In the genomic region with DNA sequence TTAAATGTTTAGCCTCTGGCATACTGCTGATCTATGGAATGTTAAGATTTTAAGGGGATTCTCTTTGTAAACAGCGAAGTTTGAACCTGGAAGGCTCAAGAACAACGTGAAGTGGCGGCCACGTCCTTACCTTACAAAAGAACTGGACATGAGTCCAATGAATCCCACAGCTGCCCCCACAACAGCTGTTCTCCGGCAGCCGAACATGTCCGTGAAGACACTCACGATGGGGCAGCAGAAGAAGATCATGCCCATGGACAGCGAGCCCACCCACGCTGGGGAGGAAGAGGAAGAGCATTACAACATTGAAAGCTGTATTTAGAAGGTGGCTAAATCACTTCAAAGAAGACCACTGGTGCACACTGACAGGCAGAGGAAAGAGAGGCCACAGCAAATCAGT, we compare ENCODE assay signal across 17 mouse cellular contexts. TPM values are rescaled to one million over a fixed set of nuclear protein-coding genes. Genes with fewer than 3 reads are reported as not detected.
"Had no signal": no experiment of that assay in that cellular context is flagged by ENCODE, and none has a peak within 500 bp of the region (broad histone marks: within the 10 kb centered on the region; RNA-seq: fewer than 3 reads in every experiment).

No protein-coding gene starts in this region.

- H3K9ac ChIP-seq: liver, embryonic 14.5 days; lung, embryonic 14.5 days; midbrain, embryonic 12.5 days; neural tube, embryonic 12.5 days had no signal

- H3K27ac ChIP-seq: liver, embryonic 14.5 days; midbrain, embryonic 10.5 days; midbrain, embryonic 12.5 days; neural tube, embryonic 12.5 days had no signal

- ATAC-seq: midbrain, embryonic 16.5 days had no signal

- DNase-seq: lung, adult 18-20 months; lung, embryonic 14.5 days; lung, postnatal 10 days; lung, postnatal 4 days; midbrain, embryonic 14.5 days; right cerebral cortex, postnatal 14 days; thymus, adult 2 months; thymus, postnatal 25 days; thymus, postnatal 4 days had no signal

- H3K4me3 ChIP-seq: midbrain, embryonic 10.5 days; midbrain, embryonic 12.5 days; neural tube, embryonic 12.5 days had no signal

- H3K4me2 ChIP-seq: lung, embryonic 14.5 days; midbrain, embryonic 12.5 days; neural tube, embryonic 12.5 days had no signal

- H3K36me3 ChIP-seq: midbrain, embryonic 10.5 days; midbrain, embryonic 12.5 days; neural tube, embryonic 12.5 days had no signal

- H3K9me3 ChIP-seq: midbrain, embryonic 10.5 days; midbrain, embryonic 12.5 days; neural tube, embryonic 12.5 days had no signal

- H3K4me1 ChIP-seq: midbrain, embryonic 12.5 days; neural tube, embryonic 12.5 days had no signal

- H3K27me3 ChIP-seq: midbrain, embryonic 12.5 days; neural tube, embryonic 12.5 days had no signal

RNA-seq across cellular contexts. Expression of a gene that starts 55.5 kb away (rescaled TPM):
- total RNA-seq: megakaryocyte, adult 5-6 weeks; megakaryocyte-erythroid progenitor cell, adult 5-6 weeks; neutrophil, adult 5-6 weeks had no signal
- polyA plus RNA-seq: lung, embryonic 14.5 days; midbrain, embryonic 10.5 days; midbrain, embryonic 12.5 days; neural tube, embryonic 12.5 days had no signal
